Mouse (Mus musculus) heart, postnatal 10 days (tissue): Measurements from ENCODE around the gene Olfr693. TPM values are rescaled to one million over a fixed set of nuclear protein-coding genes. Genes with fewer than 3 reads are reported as not detected.
"Not testable (repeated sequence)": the region's sequence is repeated elsewhere in the genome, so short reads cannot be mapped to it uniquely, and the experiment has no call there.

Source experiments
- DNase-seq, 2 experiments: peaks; one replicate each; pipeline ENCODE4 v3.0.0; 2021
- intact Hi-C: fragments of 180-260 bp; cut with DNase I; formaldehyde crosslinking; loops from one replicate; pipeline ENCODE4 v1.15.1; 2025
- total RNA-seq, 2 experiments: library from RNA; stranded (reverse); gene quantifications; 2 replicates each; pipeline ENCODE4 v1.2.3; 2021

Olfr693 gene
- not detected for total RNA-seq

GRCm38 (mm10) chr7:106680484-106680883, at the start of gene Olfr693:
Gene Olfr693 (minus strand): TSS chr7:106680584.
- intact Hi-C loops: no loop called here
- DNase-seq: no peak

DNA sequence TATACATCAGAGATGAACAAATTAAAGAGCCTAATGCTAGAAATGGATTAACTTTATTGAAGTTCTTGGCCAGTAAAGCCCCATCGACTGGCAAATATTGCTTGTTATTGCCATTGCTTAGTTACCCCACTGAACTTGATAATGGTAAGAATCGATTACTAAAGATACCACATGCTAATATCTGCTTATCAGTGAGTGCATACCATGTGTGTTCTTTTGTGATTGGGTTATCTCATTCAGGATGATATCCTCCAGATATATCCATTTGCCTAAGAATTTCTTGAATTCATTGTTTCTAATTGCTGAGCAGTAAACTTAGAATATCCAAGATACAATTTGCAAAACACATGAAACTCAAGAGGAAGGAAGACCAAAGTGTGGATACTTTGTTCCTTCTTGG, 45.3 kb upstream of the Olfr693 start:
- DNase-seq, intact Hi-C loops: not testable (repeated sequence)

DNA sequence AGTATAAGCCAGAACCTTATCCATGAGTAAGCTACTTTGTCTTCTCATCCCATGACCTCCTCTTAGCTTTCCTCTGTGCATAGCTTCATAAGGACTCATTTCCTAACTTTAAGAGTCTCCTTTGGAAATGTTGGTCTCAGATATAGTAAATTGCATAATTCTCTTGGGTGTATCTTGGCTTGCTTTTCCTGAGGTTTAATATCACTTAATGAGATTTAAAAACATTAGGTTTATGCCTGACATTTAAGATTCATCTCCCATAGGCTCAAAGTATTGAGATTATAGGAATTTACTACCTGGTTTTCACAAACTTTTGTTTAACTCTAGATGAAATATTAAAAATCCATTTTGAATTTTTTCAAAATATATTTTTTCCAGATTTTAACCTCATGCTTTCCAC, 35.9 kb upstream of the Olfr693 start, which contains the start of gene Olfr695:
Gene Olfr695, minus strand, starts transcription at position 101 of the 400 bp plus-strand sequence.
- intact Hi-C loops: no loop called here
- DNase-seq: no peak

GRCm38 (mm10) chr7:106711463-106711862, 31.1 kb upstream of the Olfr693 start:
- intact Hi-C loops: no loop called here
- no peak for DNase-seq

- intact Hi-C loops, DNase-seq: not testable (repeated sequence)
Observed at GRCm38 (mm10) chr7:106707705-106708104, 27.3 kb upstream of the Olfr693 start.

GRCm38 (mm10) chr7:106696891-106697290, 16.5 kb upstream of the Olfr693 start:
- intact Hi-C loops: no loop called here

DNA sequence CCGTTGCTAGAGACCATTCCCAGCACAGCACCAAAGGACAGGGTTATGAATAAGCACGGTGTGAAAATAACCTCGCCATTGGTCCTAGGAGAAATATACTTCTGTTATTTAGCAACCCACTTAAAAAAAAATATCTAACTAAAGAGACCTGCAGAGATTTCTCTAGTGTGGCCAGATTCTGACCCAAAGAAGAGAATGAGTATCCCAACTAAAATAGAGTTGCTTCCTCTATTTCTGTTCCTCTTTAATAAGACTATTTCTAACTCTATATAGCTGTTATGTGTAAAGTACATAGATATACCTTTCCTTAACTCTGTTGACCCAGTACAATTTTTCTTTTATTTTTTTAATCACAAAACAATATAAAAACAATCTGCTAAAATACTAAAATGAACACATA, 12.6 kb upstream of the Olfr693 start:
- no peak for DNase-seq
- intact Hi-C loops: no loop called here

More at GRCm38 (mm10) chr7:106696891-106697290, 16.5 kb upstream of the Olfr693 start:
- no peak for DNase-seq

GRCm38 (mm10) chr7:106691714-106692113, 11.3 kb upstream of the Olfr693 start, which contains the start of gene Olfr694:
Gene Olfr694 (minus strand): TSS chr7:106691814.
- no peak for DNase-seq
- intact Hi-C loops: no loop called here

DNA sequence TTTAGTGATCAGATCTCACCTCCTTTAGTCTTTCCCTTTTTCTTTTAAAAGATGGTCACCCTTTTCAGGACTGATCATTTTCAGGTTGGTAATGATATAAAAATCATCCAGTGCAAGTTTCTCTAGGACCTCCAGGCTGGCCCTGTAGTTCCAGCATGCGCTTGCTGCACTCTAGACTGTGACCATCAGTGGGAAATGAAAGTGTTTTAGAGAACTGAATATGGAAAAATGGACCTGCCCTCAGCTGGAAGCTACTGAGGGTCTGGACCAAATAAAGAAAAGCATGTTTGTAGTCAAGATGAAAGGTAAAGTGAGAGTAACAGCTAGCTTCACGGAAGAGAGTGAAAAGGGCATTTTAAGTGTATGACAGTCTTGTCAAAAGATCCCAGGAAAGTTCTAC, 5.0 kb upstream of the Olfr693 start:
- no peak for DNase-seq
- intact Hi-C loops: no loop called here

- no peak for DNase-seq
- intact Hi-C loops: no loop called here
Observed at GRCm38 (mm10) chr7:106652344-106652652, 28.1 kb downstream of the Olfr693 start.

DNA sequence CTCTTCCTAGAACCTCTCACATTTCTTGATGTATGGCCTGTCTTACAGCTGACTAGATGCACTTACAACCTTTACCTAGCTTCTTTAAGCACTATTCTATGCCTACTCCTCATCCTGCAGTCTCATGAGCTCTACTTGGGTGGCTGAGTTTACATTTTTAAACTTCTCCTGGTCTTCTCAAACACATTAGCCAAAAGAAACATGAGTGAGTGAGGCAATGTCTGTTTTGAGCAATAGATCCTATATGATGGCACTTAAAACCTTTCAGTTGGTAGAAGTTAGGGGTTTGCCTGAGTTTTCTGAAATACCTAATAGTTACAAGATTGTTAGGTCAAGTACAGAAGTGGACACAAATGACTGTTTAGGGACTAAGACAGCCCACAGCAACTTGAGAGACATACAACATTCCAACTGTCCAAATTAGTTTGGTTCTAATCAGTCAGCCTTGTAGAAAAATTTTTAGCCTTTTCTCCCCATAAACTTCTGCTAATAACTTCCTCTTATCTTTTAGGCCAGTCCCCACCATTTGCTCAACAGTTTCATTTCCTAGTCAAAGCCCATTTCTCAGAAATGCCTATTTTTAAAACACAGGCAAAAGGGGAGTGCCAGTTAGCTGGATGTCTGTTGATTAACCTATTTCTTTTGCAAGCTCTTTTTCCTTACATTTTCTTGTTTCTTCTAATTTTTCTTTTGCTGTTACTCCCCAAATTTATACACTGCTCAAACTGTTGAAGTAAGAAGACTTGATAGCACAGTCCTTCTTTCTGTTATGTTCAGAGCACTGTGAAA, 28.6 kb downstream of the Olfr693 start:
- intact Hi-C loops: no loop called here

GRCm38 (mm10) chr7:106649774-106650173, 30.6 kb downstream of the Olfr693 start:
- no peak for DNase-seq
- intact Hi-C loops: no loop called here

More for the DNA sequence above, 28.6 kb downstream of the Olfr693 start:
- DNase-seq: no peak

DNA sequence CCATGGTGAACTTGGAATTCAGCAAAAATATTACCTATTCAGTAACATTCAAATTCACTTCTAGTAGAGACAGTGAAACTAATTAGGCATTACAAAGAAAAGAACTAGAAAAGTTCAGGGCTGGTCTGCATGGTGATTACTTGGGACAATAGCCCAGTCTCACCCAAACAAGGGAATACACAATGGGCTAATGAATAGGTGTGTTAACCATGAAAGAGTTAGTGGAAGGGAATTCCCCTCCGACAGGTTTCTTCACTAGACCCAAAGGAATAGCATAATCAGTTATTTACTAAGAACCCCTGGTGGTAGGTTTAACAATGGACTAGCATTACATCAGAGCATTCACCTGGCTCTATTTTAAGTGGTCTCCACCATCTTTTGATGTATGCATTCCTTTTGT, 35.1 kb downstream of the Olfr693 start:
- intact Hi-C loops: no loop called here
- no peak for DNase-seq

GRCm38 (mm10) chr7:106644222-106644870, 36.0 kb downstream of the Olfr693 start:
- intact Hi-C loops: no loop called here
- DNase-seq: no peak

DNA sequence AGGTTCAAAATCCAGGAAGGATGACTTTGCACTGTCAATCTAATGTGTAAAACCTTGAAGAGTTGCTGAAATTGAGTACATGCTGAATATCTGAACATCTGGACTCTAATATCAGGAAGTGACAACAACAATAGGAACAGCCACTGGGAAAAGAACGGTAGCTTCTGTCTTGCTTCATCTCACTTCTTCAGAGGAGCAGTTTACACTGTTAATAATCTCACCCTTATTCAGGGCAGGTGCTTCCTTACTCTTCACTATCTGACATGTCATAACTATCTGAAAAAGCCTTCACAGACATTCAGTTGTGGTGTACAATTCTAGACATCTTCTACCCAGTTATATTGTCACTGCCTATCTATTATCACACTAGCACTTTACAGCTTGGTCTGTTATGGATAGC, 39.5 kb downstream of the Olfr693 start:
- intact Hi-C loops: no loop called here
- DNase-seq: no peak

DNA sequence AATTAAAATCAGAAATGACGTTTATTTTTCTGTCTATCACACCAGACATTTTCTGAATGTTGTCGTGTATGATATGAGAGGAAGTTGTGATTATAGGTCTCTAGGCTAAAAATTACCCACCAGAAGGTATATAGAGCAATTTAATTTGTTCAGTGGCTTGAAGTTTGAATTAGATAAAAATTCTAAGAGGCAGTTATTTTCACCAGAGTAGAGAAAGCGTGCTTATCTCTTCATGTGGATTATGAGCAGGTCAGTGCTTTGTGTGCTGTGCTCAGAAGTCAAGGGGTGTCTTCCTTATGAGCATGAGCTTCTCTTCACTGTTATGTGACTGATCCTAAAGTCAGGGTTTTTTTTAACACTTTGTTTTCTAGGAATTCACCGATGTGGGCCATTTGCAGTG, 44.8 kb downstream of the Olfr693 start:
- DNase-seq: no peak
- intact Hi-C loops: no loop called here

Other genes starting within 250 kb of the Olfr693 start
- not detected for gene Olfr694, start 11.2 kb upstream of the Olfr693 start, total RNA-seq
- gene Olfr695, start 35.8 kb upstream of the Olfr693 start, total RNA-seq: not detected
- gene Olfr697, start 61.9 kb upstream of the Olfr693 start, total RNA-seq: not detected
- not detected for gene Olfr698, start 74.8 kb upstream of the Olfr693 start, total RNA-seq
- gene Olfr699, start 112.6 kb upstream of the Olfr693 start, total RNA-seq: not detected
- not detected for gene Olfr700, start 128.2 kb upstream of the Olfr693 start, total RNA-seq
- not detected for gene Olfr701, start 133.5 kb upstream of the Olfr693 start, total RNA-seq
- gene Olfr702, start 153.3 kb upstream of the Olfr693 start, total RNA-seq: not detected
- not detected for gene Olfr703, start 162.8 kb upstream of the Olfr693 start, total RNA-seq
- not detected for gene Olfr704, start 182.6 kb upstream of the Olfr693 start, total RNA-seq
- gene Olfr705, start 196.3 kb upstream of the Olfr693 start, total RNA-seq: not detected
- gene Olfr706, start 207.6 kb upstream of the Olfr693 start, total RNA-seq: not detected
- gene Olfr707, start 220.7 kb upstream of the Olfr693 start, total RNA-seq: not detected
- not detected for gene Olfr1532-ps1, start 227.4 kb upstream of the Olfr693 start, total RNA-seq